Mouse (Mus musculus): ENCODE results near the gene Olr1.

Gene Olr1

GRCm38 (mm10) chr6:129507024-129507423, at the start of gene Olr1:
Gene Olr1 (minus strand): TSS chr6:129507165.
- no peak for DNase-seq (ENCODE audit: low spot score)

DNA sequence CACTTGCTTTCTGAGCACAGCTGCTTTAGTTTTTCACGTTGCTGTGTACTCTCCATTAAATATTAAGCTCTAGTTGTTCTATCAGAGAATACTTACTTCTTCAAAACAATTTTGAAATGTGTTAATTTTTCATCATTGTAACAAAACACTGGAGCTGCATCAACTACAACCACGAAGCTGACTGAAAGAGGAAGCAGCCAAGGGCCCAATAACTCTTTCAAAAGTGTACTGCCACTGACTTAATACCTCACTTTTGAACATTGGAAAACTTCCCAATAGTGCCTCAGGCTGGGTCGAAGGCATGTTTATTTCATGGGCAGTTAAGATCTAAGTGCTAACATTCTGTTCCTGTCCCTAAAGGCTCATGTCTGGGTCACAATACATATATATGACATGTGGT, 41.0 kb upstream of the Olr1 start:
- no peak for DNase-seq (ENCODE audit: low spot score)

GRCm38 (mm10) chr6:129547277-129547676, 40.3 kb upstream of the Olr1 start:
- DNase-seq (ENCODE audit: low spot score): no peak

DNA sequence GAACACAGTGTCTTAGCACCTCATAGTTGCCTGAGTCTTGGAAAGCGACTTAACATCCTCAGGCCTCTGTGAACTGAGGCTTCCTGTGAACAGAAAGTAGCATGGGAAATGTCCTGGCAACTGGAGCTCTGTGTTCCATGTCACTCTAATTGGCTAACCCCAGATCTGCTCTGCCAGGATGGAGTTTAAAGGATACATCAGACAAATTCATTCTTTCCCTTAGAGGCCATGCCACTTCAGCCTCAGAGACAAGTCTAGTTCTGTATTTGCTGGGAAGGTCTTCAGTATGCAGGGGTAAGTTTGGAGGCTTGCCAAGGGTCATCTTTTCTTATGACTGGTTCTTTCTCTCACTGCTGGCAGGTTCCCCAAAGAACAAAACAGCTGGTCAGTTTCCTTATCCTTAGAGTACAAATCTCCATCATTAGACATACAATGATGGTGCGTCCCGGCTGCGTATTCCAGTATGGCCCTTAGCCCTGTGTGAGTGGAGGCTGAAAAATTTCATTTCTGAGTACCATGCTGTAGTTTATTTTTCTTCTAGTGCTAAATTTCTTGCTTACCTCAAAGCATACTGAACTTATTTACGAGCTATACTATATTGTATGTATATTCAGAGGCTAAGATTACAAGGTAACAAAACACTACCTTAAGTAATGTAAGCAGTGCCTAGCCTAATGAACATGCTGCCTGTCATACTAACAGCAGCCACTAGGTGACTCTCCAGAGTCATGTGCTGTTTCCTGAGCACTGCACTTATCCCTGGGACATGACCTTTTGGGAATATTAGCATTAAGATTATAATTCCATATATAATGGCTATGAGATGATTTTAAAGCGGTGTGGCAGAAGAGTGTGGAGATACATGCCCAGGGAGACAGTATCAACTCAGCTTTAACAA, 37.0 kb upstream of the Olr1 start:
- peak; percentile 80 for DNase-seq (ENCODE audit: low spot score)

GRCm38 (mm10) chr6:129542540-129542939, 35.6 kb upstream of the Olr1 start:
- no peak for DNase-seq (ENCODE audit: low spot score)

DNA sequence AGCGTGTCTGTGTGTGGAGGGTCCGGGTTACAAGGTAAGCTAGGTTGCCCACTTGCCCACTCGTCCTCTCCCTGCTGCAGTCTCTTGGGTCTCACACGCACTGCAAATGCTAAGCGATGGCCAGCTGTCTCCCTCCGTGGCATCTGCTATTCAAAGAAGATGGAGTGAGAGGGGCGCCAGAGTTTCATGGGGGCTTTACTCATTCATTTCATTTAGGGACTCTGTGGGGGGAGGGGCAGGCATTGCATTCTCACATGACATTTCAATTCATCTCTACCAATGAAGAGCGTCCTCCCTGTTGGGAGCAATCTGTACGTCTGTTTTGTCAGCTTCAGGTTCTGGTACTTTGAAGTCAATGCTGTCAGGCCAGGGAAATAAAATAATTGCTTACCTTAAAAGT, 35.0 kb upstream of the Olr1 start:
- DNase-seq (ENCODE audit: low spot score): no peak

DNA sequence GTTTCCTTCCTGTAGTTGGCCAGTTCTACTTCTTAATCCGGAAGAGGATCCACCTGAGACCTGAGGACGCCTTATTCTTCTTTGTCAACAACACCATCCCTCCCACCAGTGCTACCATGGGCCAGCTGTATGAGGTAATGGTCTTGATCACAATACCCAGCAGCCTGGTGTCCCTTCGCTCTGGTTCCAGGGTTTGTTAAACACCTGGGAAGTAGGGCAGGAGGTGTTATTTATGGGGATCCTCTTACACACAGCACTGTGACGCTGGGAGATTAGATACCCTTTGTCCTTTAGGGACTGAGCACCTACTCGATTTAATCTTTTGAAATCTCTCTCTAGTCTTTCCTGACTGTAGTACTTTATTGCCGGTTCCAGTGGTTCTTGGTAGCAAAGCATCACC, 31.6 kb upstream of the Olr1 start:
- DNase-seq (ENCODE audit: low spot score): no peak

DNA sequence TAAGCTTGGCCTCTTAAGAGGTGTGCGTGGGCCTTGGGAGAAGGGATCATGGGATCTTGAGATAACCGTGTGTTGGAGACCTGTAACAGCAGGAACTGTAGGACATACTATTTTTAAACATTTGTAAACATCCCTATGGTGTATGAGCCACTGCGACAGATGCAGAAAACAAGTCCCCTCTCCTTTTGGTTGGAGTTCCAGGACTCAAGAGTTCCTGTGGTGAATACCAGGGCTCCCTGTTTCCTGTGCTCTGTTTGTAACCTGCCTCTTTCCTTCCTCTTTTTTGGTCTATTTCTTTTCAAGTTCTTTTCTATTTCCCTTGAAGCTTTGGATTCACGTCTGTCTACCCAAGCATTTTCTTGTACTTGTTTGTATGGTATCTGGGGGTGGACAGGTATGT, 28.8 kb upstream of the Olr1 start:
- DNase-seq (ENCODE audit: low spot score): no peak

- DNase-seq (ENCODE audit: low spot score): no peak
Measured at GRCm38 (mm10) chr6:129534627-129535190, 27.7 kb upstream of the Olr1 start.

GRCm38 (mm10) chr6:129534057-129534456, 27.1 kb upstream of the Olr1 start:
- no peak for DNase-seq (ENCODE audit: low spot score)

DNA sequence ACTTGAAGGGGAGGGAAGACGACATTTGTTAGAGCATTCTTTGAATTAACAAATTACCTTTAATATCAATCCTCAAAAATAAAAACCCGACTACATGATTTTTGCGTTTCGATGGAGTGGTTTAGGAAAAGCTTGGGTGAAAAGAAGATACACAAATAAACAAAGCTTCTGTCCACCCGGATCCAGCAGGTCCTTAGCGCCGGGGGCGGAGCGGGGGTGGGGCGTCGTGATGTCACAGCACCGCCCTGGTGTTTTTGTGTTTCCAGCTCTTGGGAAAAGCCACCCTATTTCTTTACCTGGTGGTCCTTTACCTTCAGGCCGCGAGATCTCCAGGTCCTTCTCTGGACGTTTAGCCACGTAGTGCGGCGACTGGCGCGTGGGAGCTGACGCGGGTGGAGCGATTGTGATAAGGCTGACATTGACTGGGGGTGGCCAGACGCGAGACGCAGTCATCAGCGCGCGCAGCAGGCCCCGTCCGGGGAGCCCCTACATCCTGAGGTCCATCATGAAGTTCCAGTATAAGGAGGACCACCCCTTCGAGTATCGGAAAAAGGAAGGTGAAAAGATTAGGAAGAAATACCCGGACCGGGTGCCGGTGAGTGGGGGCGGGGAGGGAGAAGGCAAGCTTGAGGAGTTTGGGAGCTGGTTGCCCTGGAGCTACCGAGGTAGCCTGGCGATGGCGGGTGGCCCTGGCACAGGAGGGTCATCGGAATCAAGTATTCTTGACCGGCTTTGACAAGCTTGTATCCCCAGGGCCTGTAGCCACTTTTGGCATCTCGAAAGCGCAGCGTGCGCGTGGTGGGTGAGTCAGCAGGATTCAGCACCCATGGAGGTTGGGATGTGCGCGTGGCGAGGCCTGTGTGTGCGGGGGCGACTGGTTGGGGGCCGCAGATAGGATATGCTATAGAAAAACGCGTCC, 26.2 kb upstream of the Olr1 start, which contains the start of gene Gabarapl1:
Gene Gabarapl1, plus strand, starts transcription at position 219 of the 919 bp plus-strand sequence.
- DNase-seq (ENCODE audit: low spot score): peak; percentile 90

- peak; percentile 83 for DNase-seq (ENCODE audit: low spot score)
Measured at GRCm38 (mm10) chr6:129532556-129532941, 25.6 kb upstream of the Olr1 start.

- no peak for DNase-seq (ENCODE audit: low spot score)
Measured at GRCm38 (mm10) chr6:129530261-129530660, 23.3 kb upstream of the Olr1 start.

DNA sequence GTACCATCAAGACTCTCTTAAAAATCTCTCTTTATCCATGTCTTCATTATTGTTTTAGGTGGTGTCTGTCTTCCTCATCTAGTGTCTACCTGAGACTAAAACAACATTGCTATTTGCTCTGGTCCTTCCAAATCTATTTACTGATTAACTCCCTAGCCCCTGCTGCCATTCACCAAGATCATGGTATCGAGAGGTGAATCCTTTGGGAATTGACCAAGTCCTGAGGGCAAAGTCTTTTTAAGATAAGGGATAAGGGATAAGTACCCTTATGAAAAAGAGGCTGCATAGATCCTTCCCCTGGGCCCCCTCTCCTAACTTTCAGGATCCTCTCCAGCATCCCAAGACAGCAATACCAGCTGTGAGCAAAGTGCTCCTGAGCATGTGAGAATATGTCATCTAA, 22.6 kb upstream of the Olr1 start:
- no peak for DNase-seq (ENCODE audit: low spot score)

DNA sequence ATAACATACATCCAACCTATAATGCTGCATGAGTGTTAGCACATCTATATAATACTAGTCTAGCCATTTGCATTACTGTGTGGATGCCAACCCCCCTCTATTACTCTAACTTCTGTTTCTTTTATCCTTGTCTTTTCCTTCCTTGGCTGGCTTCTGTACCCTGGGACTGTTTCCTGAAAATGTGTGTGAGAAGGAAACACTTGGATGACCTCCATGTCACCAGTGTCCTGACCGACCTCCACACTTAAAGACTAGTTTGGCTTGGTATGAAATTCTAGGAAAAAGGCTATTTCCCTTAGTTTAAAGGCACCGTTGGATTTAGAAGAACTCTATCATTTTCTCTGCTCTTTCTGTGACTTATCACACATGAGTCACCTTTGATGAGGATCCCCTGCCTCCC, 20.5 kb upstream of the Olr1 start:
- no peak for DNase-seq (ENCODE audit: low spot score)

GRCm38 (mm10) chr6:129526069-129526468, 19.1 kb upstream of the Olr1 start:
- no peak for DNase-seq (ENCODE audit: low spot score)

DNA sequence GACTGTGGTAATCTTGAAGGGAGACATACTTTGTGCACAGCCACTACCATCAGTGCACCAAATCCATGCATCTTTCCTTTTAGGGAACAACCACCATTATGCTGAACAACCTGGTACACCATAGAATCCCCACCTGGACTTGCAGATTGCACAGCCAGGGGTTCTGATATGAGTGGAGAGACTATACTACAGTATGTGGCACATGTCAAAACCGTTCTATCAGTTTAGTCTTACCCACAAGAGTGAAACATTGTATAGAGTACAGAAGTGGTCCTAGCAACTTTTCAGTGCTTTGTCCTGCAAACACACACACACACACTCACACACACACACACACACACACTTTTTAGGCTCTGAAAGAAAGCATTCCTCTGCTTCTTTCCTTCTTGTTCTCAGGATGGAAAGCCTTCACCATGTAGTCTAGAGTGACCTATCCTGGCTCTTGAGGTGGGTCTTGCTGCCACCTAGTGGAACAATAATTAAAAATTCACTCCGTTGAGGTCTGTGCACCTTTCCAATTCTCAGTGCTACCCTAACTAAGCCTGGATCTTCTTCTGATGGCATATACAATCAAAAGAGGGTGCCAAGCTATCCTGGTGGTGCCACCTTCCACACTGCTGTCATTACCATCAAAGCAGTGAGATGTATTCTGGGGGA, 10.9 kb upstream of the Olr1 start:
- DNase-seq (ENCODE audit: low spot score): no peak

- DNase-seq (ENCODE audit: low spot score): no peak
Measured at GRCm38 (mm10) chr6:129516388-129516787, 9.4 kb upstream of the Olr1 start.

GRCm38 (mm10) chr6:129515068-129515467, 8.1 kb upstream of the Olr1 start:
- no peak for DNase-seq (ENCODE audit: low spot score)

DNA sequence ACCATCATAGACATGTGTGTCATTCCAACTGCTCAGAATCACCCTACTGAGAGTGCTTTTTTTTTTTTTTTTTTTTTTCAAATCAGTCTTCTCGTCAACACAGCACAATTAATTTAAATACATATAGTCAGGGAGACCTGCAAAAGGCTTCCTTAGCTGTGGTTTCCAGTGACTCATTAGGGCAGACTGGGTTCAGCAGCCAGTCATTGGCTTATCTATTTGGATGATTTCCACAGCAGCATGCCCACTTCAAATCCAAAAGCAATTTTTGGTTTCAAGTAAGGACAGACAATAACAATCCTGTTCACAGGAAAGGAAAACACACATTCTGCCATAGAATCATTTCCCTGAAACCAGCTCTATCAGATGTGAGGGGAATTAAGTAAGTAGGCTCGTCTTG, 7.4 kb upstream of the Olr1 start:
- no peak for DNase-seq (ENCODE audit: low spot score)

GRCm38 (mm10) chr6:129513409-129513808, 6.4 kb upstream of the Olr1 start:
- DNase-seq (ENCODE audit: low spot score): no peak

DNA sequence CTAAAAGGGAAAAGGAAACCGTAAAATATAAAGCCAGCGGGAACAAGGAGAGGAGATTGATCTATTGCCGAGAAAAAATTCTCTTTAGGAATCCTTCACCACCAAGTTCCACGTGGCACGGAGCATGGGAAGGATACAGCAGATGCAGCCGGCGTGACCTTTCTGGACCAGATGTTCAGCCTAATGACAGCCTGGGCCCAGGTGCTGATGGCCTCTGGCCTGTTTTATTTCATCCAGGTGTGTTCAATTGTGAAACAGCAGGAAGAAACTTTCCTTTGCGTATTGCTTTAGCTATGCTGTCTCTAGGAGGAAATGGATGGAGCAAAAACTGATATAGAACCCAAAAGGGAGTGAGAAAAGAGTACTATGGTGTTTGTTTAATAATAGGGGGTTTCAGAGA, 5.9 kb upstream of the Olr1 start:
- DNase-seq (ENCODE audit: low spot score): no peak

All from testis, postnatal 10 days (tissue).